Mouse (Mus musculus) erythroblast, embryonic 14.5 days (primary cell): ENCODE results near the gene Garnl3.

Experiments
- GATA1 ChIP-seq: IDR thresholded peaks from 2 replicates; pipeline ENCODE4 v1.6.1; 2012; ENCODE audit warnings: low read length, inconsistent platforms, mixed read lengths
- TAL1 ChIP-seq: IDR thresholded peaks from 3 replicates; pipeline ENCODE4 v1.6.1; 2012; ENCODE audit warnings: low read length, inconsistent platforms, mixed read lengths

GRCm38 (mm10) chr2:33057514-33057913, 73.9 kb downstream of the Garnl3 start:
- TF ChIP-seq GATA1 (no peak), TAL1 (no peak)
